Mouse (Mus musculus) liver, embryonic 14.5 days (tissue): ENCODE data around the gene Trappc3. TPM values are rescaled to one million over a fixed set of nuclear protein-coding genes. Genes with fewer than 3 reads are reported as not detected.

Experiments used
- ATAC-seq: fragments of 200-750 bp; cut with Nextera tagmentation; 2 replicates; pipeline ENCODE4 v1.8.0; 2017; ENCODE audit warnings: moderate number of reproducible peaks, mild to moderate bottlenecking, moderate library complexity; ENCODE audit not compliant: insufficient read depth
- DNase-seq, 3 experiments: peaks; one replicate each; pipeline ENCODE4 v3.0.0-alpha.2; 2012 to 2013; ENCODE audit warnings: low read depth in 3 of 3, low spot score in 3 of 3
- H3K27ac ChIP-seq: fragments of 300-500 bp; sonication (generic); 2 replicates; pipeline ENCODE4 v1.5.1; 2014; ENCODE audit warnings: moderate library complexity, mild to moderate bottlenecking, control low read depth, inconsistent platforms
- H3K27me3 ChIP-seq: fragments of 300-500 bp; sonication (generic); 2 replicates; pipeline ENCODE4 v1.6.1; 2014; ENCODE audit warnings: mild to moderate bottlenecking, low read length, moderate library complexity; ENCODE audit not compliant: control insufficient read depth, insufficient read depth
- H3K36me3 ChIP-seq: fragments of 300-500 bp; sonication (generic); replicated peaks from 2 replicates; pipeline ENCODE4 v1.6.1; 2014; ENCODE audit warnings: low read depth; ENCODE audit not compliant: control insufficient read depth, insufficient read depth
- H3K4me1 ChIP-seq, 2 experiments: fragments of 200-500 bp in 1 of 2; fragments of 300-500 bp in 1 of 2; sonication (generic) in 1 of 2; replicated peaks; 2 replicates each; pipeline ENCODE4 v1.6.1; 2012 to 2014; ENCODE audit warnings: antibody characterized with exemption in 1 of 2, inconsistent platforms in 1 of 2, low read length in 1 of 2; ENCODE audit not compliant: control insufficient read depth in 2 of 2, insufficient read depth in 2 of 2
- H3K4me2 ChIP-seq: fragments of 300-500 bp; sonication (generic); 2 replicates; pipeline ENCODE4 v1.6.1; 2014; ENCODE audit warnings: low read depth, mild to moderate bottlenecking, control low read depth, moderate library complexity
- H3K4me3 ChIP-seq, 2 experiments: fragments of 200-500 bp in 1 of 2; fragments of 300-500 bp in 1 of 2; sonication (generic) in 1 of 2; 2 replicates each; pipeline ENCODE4 v1.5.1; 2012 to 2014; ENCODE audit warnings: low read depth in 2 of 2, low read length in 2 of 2, mild to moderate bottlenecking in 2 of 2, control low read depth in 1 of 2, inconsistent platforms in 1 of 2, moderate library complexity in 1 of 2; ENCODE audit not compliant: insufficient read depth in 1 of 2
- H3K9ac ChIP-seq: fragments of 300-500 bp; sonication (generic); replicated peaks from 2 replicates; pipeline ENCODE4 v1.6.1; 2014; ENCODE audit warnings: mild to moderate bottlenecking, control low read depth, moderate library complexity
- H3K9me3 ChIP-seq: fragments of 300-500 bp; sonication (generic); 2 replicates; pipeline ENCODE4 v1.6.1; 2016; ENCODE audit warnings: low read length, mixed read lengths; ENCODE audit not compliant: control insufficient read depth
- CTCF ChIP-seq: IDR thresholded peaks from 2 replicates; pipeline ENCODE4 v1.5.1; 2016; ENCODE audit warnings: antibody characterized with exemption, low read depth, control low read depth
- EP300 ChIP-seq: IDR thresholded peaks from 2 replicates; pipeline ENCODE4 v1.6.1; 2016; ENCODE audit warnings: antibody characterized with exemption, low read depth
- WGBS: fragments of 180-500 bp; shearing (Covaris S2); extraction: QIAGEN DNeasy Blood & Tissue Kit; methylation state at CpG from one replicate; pipeline ENCODE4 v1.1.7; 2014; ENCODE audit not compliant: insufficient replicate concordance; 5-methylcytosine and 5-hydroxymethylcytosine counted together
- polyA plus RNA-seq, 2 experiments: library from polyadenylated mRNA; depleted of rRNA in 1 of 2; stranded (reverse) in 1 of 2; unstranded in 1 of 2; fragments of >200 nt; fragmentation: Nextera tagmentation in 1 of 2; extraction: Ambion mirVana in 1 of 2; gene quantifications; 2 replicates each; pipeline versions ENCODE4 v1.2.1 to v1.2.3; 2012 to 2014

The Trappc3 gene
- polyA plus RNA-seq, 2 experiments, result 8.8 to 23.4 TPM

- no peaks in the 10 kb centered on the region for H3K36me3 ChIP-seq
- H3K9ac ChIP-seq, result no peak overlapping the region
- 42% methylated on average over 12 of the region's 12 CpGs for WGBS
- TF ChIP-seq CTCF, result no peak
- no peak for TF ChIP-seq EP300
- no peak for DNase-seq
- no peak overlapping the region for H3K4me3 ChIP-seq
- no peak overlapping the region for H3K27ac ChIP-seq
- no peaks in the 10 kb centered on the region for H3K9me3 ChIP-seq
- H3K4me2 ChIP-seq, result no peak overlapping the region
- H3K27me3 ChIP-seq, result peaks cover 5% of the 10 kb centered on the region; the same call in 1 of the 2 replicates
- H3K4me1 ChIP-seq, result 0 out of 4 replicates have a peak, but pooled peaks cover 0 to 1% of the 10 kb centered on the region in 2 experiments
- no peak for ATAC-seq
Measured at GRCm38 (mm10) chr4:126226640-126227039, 35.5 kb upstream of the Trappc3 start.

GRCm38 (mm10) chr4:126227077-126227761 is 34.9 kb upstream of the Trappc3 start:
- ATAC-seq, result peak; percentile 71
- Histone ChIP-seq H3K27me3 (peaks cover 5% of the 10 kb centered on the region; the same call in 1 of the 2 replicates), H3K9ac (no peak overlapping the region), H3K4me3 (peak overlapping the region; percentile 20 to 30; a peak in 2 of 4 replicates), H3K4me2 (peak overlapping the region; percentile 45), H3K9me3 (no peaks in the 10 kb centered on the region), H3K36me3 (no peaks in the 10 kb centered on the region), H3K4me1 (0 out of 4 replicates have a peak, but pooled peaks cover 0 to 1% of the 10 kb centered on the region in 2 experiments), H3K27ac (no peak overlapping the region)
- peak; percentile 53 to 62 (median 61) for DNase-seq
- TF ChIP-seq CTCF (peak; percentile 94), EP300 (no peak)
- WGBS, result 6% methylated on average over 18 of the region's 18 CpGs

- H3K36me3 ChIP-seq, result no peaks in the 10 kb centered on the region
- no peak overlapping the region for H3K4me2 ChIP-seq
- 38% methylated on average over 5 of the region's 5 CpGs for WGBS
- no peak overlapping the region for H3K9ac ChIP-seq
- 0 out of 4 replicates have a peak, but pooled peaks cover 0 to 1% of the 10 kb centered on the region in 2 experiments for H3K4me1 ChIP-seq
- H3K9me3 ChIP-seq, result no peaks in the 10 kb centered on the region
- TF ChIP-seq EP300 (no peak), CTCF (no peak)
- ATAC-seq (no peak), DNase-seq (no peak)
- no peak overlapping the region for H3K27ac ChIP-seq
- H3K4me3 ChIP-seq, result no peak overlapping the region
- peaks cover 5% of the 10 kb centered on the region; the same call in 1 of the 2 replicates for H3K27me3 ChIP-seq
Measured at GRCm38 (mm10) chr4:126228144-126228543, 34.0 kb upstream of the Trappc3 start.

- 57% methylated on average over 7 of the region's 7 CpGs for WGBS
- no peak overlapping the region for H3K4me2 ChIP-seq
- H3K4me1 ChIP-seq, result 0 out of 4 replicates have a peak, but pooled peaks cover 0 to 1% of the 10 kb centered on the region in 2 experiments
- ATAC-seq, result no peak
- H3K27ac ChIP-seq, result no peak overlapping the region
- H3K9me3 ChIP-seq, result no peaks in the 10 kb centered on the region
- H3K36me3 ChIP-seq, result no peaks in the 10 kb centered on the region
- TF ChIP-seq EP300, result no peak
- TF ChIP-seq CTCF, result no peak
- peaks cover 5% of the 10 kb centered on the region; the same call in 1 of the 2 replicates for H3K27me3 ChIP-seq
- H3K9ac ChIP-seq, result no peak overlapping the region
- H3K4me3 ChIP-seq, result no peak overlapping the region
- no peak for DNase-seq
Measured at GRCm38 (mm10) chr4:126229900-126230299, 32.2 kb upstream of the Trappc3 start.

GRCm38 (mm10) chr4:126233676-126234308 is 28.3 kb upstream of the Trappc3 start:
- no peak for ATAC-seq
- H3K4me2 ChIP-seq, result no peak overlapping the region
- H3K9ac ChIP-seq, result no peak overlapping the region
- H3K4me1 ChIP-seq, result no peaks in the 10 kb centered on the region
- H3K9me3 ChIP-seq, result no peaks in the 10 kb centered on the region
- no peak overlapping the region for H3K4me3 ChIP-seq
- 85% methylated on average over 29 of the region's 29 CpGs for WGBS
- H3K27me3 ChIP-seq, result no peaks in the 10 kb centered on the region
- H3K36me3 ChIP-seq, result no peaks in the 10 kb centered on the region
- TF ChIP-seq CTCF (no peak), EP300 (no peak)
- no peak for DNase-seq
- H3K27ac ChIP-seq, result no peak overlapping the region
